Mouse (Mus musculus) stomach, postnatal 0 days (tissue): Measurements from ENCODE around the gene Kremen1.

Experiments used
- CTCF ChIP-seq: IDR thresholded peaks from 2 replicates; pipeline ENCODE4 v1.5.1; 2016; ENCODE audit warnings: antibody characterized with exemption, low read depth, mild to moderate bottlenecking, moderate library complexity
- EP300 ChIP-seq: optimal IDR thresholded peaks from 2 replicates; pipeline ENCODE3; 2016; ENCODE audit warnings: antibody characterized with exemption

- TF ChIP-seq EP300 (no peak), CTCF (no peak)
These were observed 33.4 kb upstream of the Kremen1 start for GRCm38 (mm10) chr11:5294805-5295204.
